Mouse (Mus musculus) testis, adult 2 months (tissue): ENCODE measurements at regions not wholly inside any gene's neighbourhood (a gene's known extent, or its start where the extent isn't known, plus 50 kb on each side); places are given as distances from the start of the nearest gene placed in this dataset.

Source experiments
- CTCF ChIP-seq: fragments of 200-500 bp; IDR thresholded peaks from 2 replicates; pipeline ENCODE4 v1.5.1; 2012; ENCODE audit warnings: low read depth, mild to moderate bottlenecking, inconsistent platforms, low read length, moderate library complexity; ENCODE audit not compliant: control insufficient read depth, insufficient read depth, insufficient replicate concordance
- POLR2A ChIP-seq: fragments of 200-500 bp; IDR thresholded peaks from 2 replicates; pipeline ENCODE4 v1.6.1; 2012; ENCODE audit warnings: low read depth, mild to moderate bottlenecking, inconsistent platforms, low read length, moderate library complexity; ENCODE audit not compliant: control insufficient read depth

DNA sequence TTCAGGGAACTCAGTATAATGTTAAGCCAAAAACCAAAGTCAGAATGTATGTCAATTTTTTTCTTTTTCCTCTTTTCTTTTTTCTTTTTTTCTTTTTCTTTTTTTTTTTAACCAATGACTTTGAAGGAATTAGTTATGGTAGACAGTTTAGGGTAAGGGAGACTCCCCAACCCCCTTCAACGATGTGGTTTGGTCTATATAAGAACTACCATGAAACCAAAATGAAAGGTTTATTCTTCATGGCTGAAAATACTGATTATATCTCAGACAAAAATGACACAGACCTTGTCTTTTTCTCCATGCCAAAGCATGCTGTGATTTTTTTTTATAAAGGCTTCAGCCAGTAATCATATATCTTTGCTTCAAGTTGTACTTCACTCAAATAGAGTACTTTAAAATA, 526.7 kb downstream of the Ptprc start:
- TF ChIP-seq CTCF, result no peak
- TF ChIP-seq POLR2A, result no peak
